Comparison of ENCODE assay signal across 9 mouse cellular contexts in the genomic region with DNA sequence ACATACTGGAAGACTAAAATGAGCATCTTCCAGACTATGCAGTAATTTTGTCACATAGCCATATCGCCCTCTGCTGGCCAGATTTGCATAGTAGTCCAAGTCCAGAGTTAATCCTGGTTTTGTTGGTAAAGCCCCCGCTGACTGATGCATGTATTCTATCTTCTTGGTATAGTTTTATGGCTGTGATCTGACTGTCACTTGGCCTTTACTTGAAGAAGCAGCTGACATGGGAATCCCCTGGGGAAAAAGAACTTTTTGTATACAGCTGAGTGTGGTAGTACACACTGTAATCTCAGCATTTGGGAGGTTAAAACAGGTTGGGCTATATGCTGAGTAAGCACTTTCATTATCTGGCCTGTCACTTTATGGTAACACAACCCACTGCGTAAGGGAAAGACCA. TPM values are rescaled to one million over a fixed set of nuclear protein-coding genes. Genes with fewer than 3 reads are reported as not detected.
DNase-seq lines count a peak whose midpoint lies in the region; ATAC-seq and TF ChIP-seq lines count a peak whose summit lies in the region.
"Had no signal": no experiment of that assay in that cellular context is flagged by ENCODE, and none has a peak within 500 bp of the region (broad histone marks: within the 10 kb centered on the region; RNA-seq: fewer than 3 reads in every experiment).

No protein-coding gene starts in this region.

- DNase-seq in adrenal gland, adult 8-10 months, result peak; percentile 67
- peak; percentile 63 for DNase-seq in embryonic facial prominence, embryonic 10.5 days (ENCODE audit: low spot score)
- DNase-seq in kidney, postnatal 25 days, result peak; percentile 71 to 94
- DNase-seq in liver, postnatal 0 days, result peak; percentile 82
- DNase-seq in thymus, postnatal 10 days (ENCODE audit: low spot score in 2 of 2), result peak; percentile 55 to 82

- H3K27ac ChIP-seq in embryonic facial prominence, embryonic 10.5 days (replicated peaks), result no peak overlapping the region
- H3K27ac ChIP-seq in heart, embryonic 16.5 days (ENCODE audit: low read length), result no peak overlapping the region
- no peak overlapping the region for H3K27ac ChIP-seq in liver, postnatal 0 days (ENCODE audit: low read depth)
- H3K27ac ChIP-seq: embryonic facial prominence, embryonic 13.5 days had no signal

- H3K79me2 ChIP-seq in C2C12 (ENCODE audit: control insufficient read depth, insufficient read depth), result no peaks in the 10 kb centered on the region

- H3K4me1 ChIP-seq in embryonic facial prominence, embryonic 10.5 days, result no peaks in the 10 kb centered on the region
- H3K4me1 ChIP-seq in heart, embryonic 16.5 days (ENCODE audit: control insufficient read depth, insufficient read depth, low read length), result no peaks in the 10 kb centered on the region
- no peaks in the 10 kb centered on the region for H3K4me1 ChIP-seq in liver, postnatal 0 days (ENCODE audit: insufficient read depth)
- H3K4me1 ChIP-seq: embryonic facial prominence, embryonic 13.5 days had no signal

- no peak overlapping the region for H3K9ac ChIP-seq in heart, embryonic 16.5 days (ENCODE audit: low read length)
- H3K9ac ChIP-seq in liver, postnatal 0 days (replicated peaks), result no peak overlapping the region
- H3K9ac ChIP-seq: embryonic facial prominence, embryonic 13.5 days had no signal

- peak; percentile 41 for ATAC-seq in heart, embryonic 16.5 days (replicated peaks; ENCODE audit: extremely low read depth, insufficient read depth, low FRiP score)
- ATAC-seq in liver, postnatal 0 days, result peak; percentile 65
- peak; percentile 48; the same call in 1 of the 2 replicates for ATAC-seq in neutrophil, adult 5-6 weeks (ENCODE audit: extremely low read depth, insufficient number of reproducible peaks, low FRiP score, poor library complexity, severe bottlenecking)

- peak overlapping the region; percentile 36; the same call in 1 of the 2 replicates for H3K4me2 ChIP-seq in heart, embryonic 16.5 days (ENCODE audit: low read depth, low read length)
- peak overlapping the region; percentile 29; the same call in 1 of the 2 replicates for H3K4me2 ChIP-seq in liver, postnatal 0 days (ENCODE audit: low read depth, low read length)
- H3K4me2 ChIP-seq: embryonic facial prominence, embryonic 13.5 days had no signal

- no peak for TF ChIP-seq EP300 in liver, postnatal 0 days (IDR thresholded peaks at IDR 0.05; ENCODE audit: low read depth)

- no peak overlapping the region for H3ac ChIP-seq in C2C12 (ENCODE audit: control insufficient read depth, insufficient read length, low read depth)

- H3K79me3 ChIP-seq in C2C12 (ENCODE audit: low read depth), result no peaks in the 10 kb centered on the region

- no peak overlapping the region for H3K4me3 ChIP-seq in C2C12 (ENCODE audit: insufficient read depth, poor library complexity, severe bottlenecking)
- H3K4me3 ChIP-seq in embryonic facial prominence, embryonic 10.5 days, result no peak overlapping the region
- peak overlapping the region; percentile 18; the same call in 1 of the 2 replicates for H3K4me3 ChIP-seq in heart, embryonic 16.5 days (ENCODE audit: low read length)
- H3K4me3 ChIP-seq in liver, postnatal 0 days (ENCODE audit: low read depth, low read length), result no peak overlapping the region
- H3K4me3 ChIP-seq: embryonic facial prominence, embryonic 13.5 days had no signal

- H3K9me3 ChIP-seq in embryonic facial prominence, embryonic 10.5 days, result no peaks in the 10 kb centered on the region
- no peaks in the 10 kb centered on the region for H3K9me3 ChIP-seq in heart, embryonic 16.5 days (replicated peaks; ENCODE audit: control insufficient read depth, low read length)
- no peaks in the 10 kb centered on the region for H3K9me3 ChIP-seq in liver, postnatal 0 days (ENCODE audit: low read length)
- H3K9me3 ChIP-seq: embryonic facial prominence, embryonic 13.5 days had no signal

- no peaks in the 10 kb centered on the region for H3K27me3 ChIP-seq in C2C12 (ENCODE audit: control insufficient read depth, insufficient read depth, insufficient read length)
- no peaks in the 10 kb centered on the region for H3K27me3 ChIP-seq in embryonic facial prominence, embryonic 10.5 days (replicated peaks; ENCODE audit: low read depth, poor library complexity, severe bottlenecking)
- no peaks in the 10 kb centered on the region for H3K27me3 ChIP-seq in heart, embryonic 16.5 days (ENCODE audit: control insufficient read depth, insufficient read depth, low read length)
- no peaks in the 10 kb centered on the region for H3K27me3 ChIP-seq in liver, postnatal 0 days (ENCODE audit: insufficient read depth, low read length)
- H3K27me3 ChIP-seq: embryonic facial prominence, embryonic 13.5 days had no signal

- TF ChIP-seq CTCF in C2C12 (IDR thresholded peaks at IDR 0.05; ENCODE audit: control insufficient read depth, insufficient read depth, insufficient read length), result peak; percentile 26
- peak; percentile 82 for TF ChIP-seq CTCF in liver, postnatal 0 days (IDR thresholded peaks at IDR 0.05; ENCODE audit: low read depth)

- 31% methylated on average over 3 of the region's 3 CpGs for WGBS in embryonic facial prominence, embryonic 10.5 days
- WGBS in heart, embryonic 16.5 days, result 26% methylated on average over 3 of the region's 3 CpGs
- 11% methylated on average over 3 of the region's 3 CpGs for WGBS in liver, postnatal 0 days (ENCODE audit: insufficient replicate concordance)

- H3K36me3 ChIP-seq in C2C12 (ENCODE audit: control insufficient read depth, insufficient read depth), result no peaks in the 10 kb centered on the region
- H3K36me3 ChIP-seq in embryonic facial prominence, embryonic 10.5 days (replicated peaks), result no peaks in the 10 kb centered on the region
- no peaks in the 10 kb centered on the region for H3K36me3 ChIP-seq in heart, embryonic 16.5 days (ENCODE audit: control insufficient read depth, insufficient read depth)
- H3K36me3 ChIP-seq in liver, postnatal 0 days (replicated peaks; ENCODE audit: insufficient read depth, low read length), result no peaks in the 10 kb centered on the region
- H3K36me3 ChIP-seq: embryonic facial prominence, embryonic 13.5 days had no signal

TF ChIP-seq in C2C12, 6 proteins besides CTCF, POLR2A, EP300 and RAD21:
- TF ChIP-seq FOSL1 (IDR thresholded peaks at IDR 0.05; ENCODE audit: insufficient read depth, low read length, poor library complexity, severe bottlenecking) (no peak), CEBPB (IDR thresholded peaks at IDR 0.05; ENCODE audit: low read depth) (no peak), MYOD1 (IDR thresholded peaks at IDR 0.05; ENCODE audit: control insufficient read depth, insufficient read length, low read depth) (no peak), MAX (IDR thresholded peaks at IDR 0.05) (no peak), USF1 (IDR thresholded peaks at IDR 0.05; ENCODE audit: low read depth) (no peak), MYOG (IDR thresholded peaks at IDR 0.05; ENCODE audit: control insufficient read depth, extremely low read depth, insufficient read length) (no peak)

RNA-seq across cellular contexts. Expression of gene Kif3c, which starts 5.6 kb away (rescaled TPM):
- polyA plus RNA-seq in C2C12 (2012; fragmentation: generic; extraction: Trizol), result 17.4 TPM
- total RNA-seq in adrenal gland, adult 8-10 months (2022), result 10 to 100 TPM; 32.7 to 53.6 (median 38.6) TPM
- polyA plus RNA-seq in embryonic facial prominence, embryonic 10.5 days (2016; fragmentation: Nextera tagmentation; extraction: Ambion mirVana), result 18.4 and 20.5 TPM in 2 replicates
- 5.1 and 5.2 TPM in 2 replicates for polyA plus RNA-seq in heart, embryonic 16.5 days (2015; fragmentation: Nextera tagmentation; extraction: Ambion mirVana)
- 0.46 and 0.52 TPM in 2 replicates for polyA plus RNA-seq in liver, postnatal 0 days (2015; fragmentation: Nextera tagmentation; extraction: Ambion mirVana)
- 7.1 and 10.9 TPM in 2 replicates for total RNA-seq in neutrophil, adult 5-6 weeks (2017)

RNA-seq across cellular contexts. Expression of gene Rab10, which starts 49.5 kb away (rescaled TPM):
- polyA plus RNA-seq in C2C12 (2012; fragmentation: generic; extraction: Trizol), result 50.2 TPM
- total RNA-seq in adrenal gland, adult 8-10 months (2022), result 100 to 1,000 TPM; 179 to 239 (median 190) TPM
- polyA plus RNA-seq in embryonic facial prominence, embryonic 10.5 days (2016; fragmentation: Nextera tagmentation; extraction: Ambion mirVana), result 73.8 and 76.4 TPM in 2 replicates
- polyA plus RNA-seq in heart, embryonic 16.5 days (2015; fragmentation: Nextera tagmentation; extraction: Ambion mirVana), result 63.1 and 69.6 TPM in 2 replicates
- 31.6 and 34.6 TPM in 2 replicates for polyA plus RNA-seq in liver, postnatal 0 days (2015; fragmentation: Nextera tagmentation; extraction: Ambion mirVana)
- total RNA-seq in neutrophil, adult 5-6 weeks (2017), result 93.8 and 93.9 TPM in 2 replicates
